Mouse (Mus musculus) spleen, postnatal 14 days (tissue): Measurements from ENCODE around the gene Gm28919.
"Not testable (repeated sequence)": the region's sequence is repeated elsewhere in the genome, so short reads cannot be mapped to it uniquely, and the experiment has no call there.

Experiments
- DNase-seq, 2 experiments: peaks; one replicate each; pipeline ENCODE4 v3.0.0; 2021 to 2022; ENCODE audit warnings: low spot score in 2 of 2

Gene Gm28919

GRCm38 (mm10) chrY:6583246-6583645 is at the start of gene Gm28919:
Gene Gm28919, plus strand, starts transcription at chrY:6583546.
- DNase-seq = not testable (repeated sequence)
